Mouse (Mus musculus) adipose tissue, adult 10 weeks (tissue): ENCODE measurements around the gene Tmed8. TPM values are rescaled to one million over a fixed set of nuclear protein-coding genes. Genes with fewer than 3 reads are reported as not detected.

Source experiments
- polyA plus RNA-seq: library from polyadenylated mRNA; stranded (reverse); fragments of 350-450 nt; fragmentation: Illumina TruSeq; extraction: RNeasy Lipid Tissue Mini Kit (QIAGEN cat#74804); gene quantifications from one replicate; pipeline ENCODE4 v1.2.3, GENCODE M21; 2014; ENCODE audit warnings: low read depth, low replicate concordance

The Tmed8 gene
- polyA plus RNA-seq, result 6.8 TPM

GRCm38 (mm10) chr12:87199973-87200586 is at the start of gene Tmed8:
Gene Tmed8, minus strand, starts transcription at chr12:87200454.

GRCm38 (mm10) chr12:87238632-87239031 is 38.4 kb upstream of the Tmed8 start, which contains the start of gene Noxred1:
Gene Noxred1, minus strand, starts transcription at chr12:87238732.

GRCm38 (mm10) chr12:87199206-87199972 is 865 bp downstream of the Tmed8 start, which contains the start of gene Samd15:
Gene Samd15, plus strand, starts transcription at chr12:87199723.

GRCm38 (mm10) chr12:87147395-87148089 is 52.7 kb downstream of the Tmed8 start, which contains the start of gene Pomt2:
Gene Pomt2, minus strand, starts transcription at chr12:87147968.

GRCm38 (mm10) chr12:87146966-87147365 is 53.3 kb downstream of the Tmed8 start, which contains the start of gene Gstz1:
Gene Gstz1, plus strand, starts transcription at chr12:87147165.

Other genes starting within 250 kb of the Tmed8 start
- gene Zdhhc22, start 210.0 kb downstream of the Tmed8 start, polyA plus RNA-seq, result not detected
- 0.27 TPM for gene Tmem63c, start 179.1 kb downstream of the Tmed8 start, polyA plus RNA-seq
- 0.50 TPM for gene Ngb, start 97.9 kb downstream of the Tmed8 start, polyA plus RNA-seq
- 496 TPM for gene Gstz1, start 53.3 kb downstream of the Tmed8 start, polyA plus RNA-seq
- gene Pomt2, start 52.5 kb downstream of the Tmed8 start, polyA plus RNA-seq, result 10.4 TPM
- 1.4 TPM for gene Samd15, start 731 bp downstream of the Tmed8 start, polyA plus RNA-seq
- 1.2 TPM for gene Noxred1, start 38.3 kb upstream of the Tmed8 start, polyA plus RNA-seq
- gene Vipas39, start 65.8 kb upstream of the Tmed8 start, polyA plus RNA-seq, result 28.9 TPM
- 91.5 TPM for gene Ahsa1, start 66.0 kb upstream of the Tmed8 start, polyA plus RNA-seq
- gene Ism2, start 99.3 kb upstream of the Tmed8 start, polyA plus RNA-seq, result 7.0 TPM
- 60.3 TPM for gene Sptlc2, start 187.9 kb upstream of the Tmed8 start, polyA plus RNA-seq
- 97.1 TPM for gene Slirp, start 243.4 kb upstream of the Tmed8 start, polyA plus RNA-seq
- 19.1 TPM for gene Alkbh1, start 243.6 kb upstream of the Tmed8 start, polyA plus RNA-seq